Mouse (Mus musculus) adrenal gland, postnatal 14 days (tissue): ENCODE measurements around the gene Lat. TPM values are rescaled to one million over a fixed set of nuclear protein-coding genes. Genes with fewer than 3 reads are reported as not detected.
A peak's percentile ranks its signal among the peaks of the same experiment; 100 is the strongest.

Experiments
- DNase-seq: peaks from one replicate; pipeline ENCODE4 v3.0.0; 2021; ENCODE audit warnings: mixed read lengths
- total RNA-seq: library from RNA; stranded (reverse); gene quantifications from 2 replicates; pipeline ENCODE4 v1.2.3, GENCODE M21; 2021

The Lat gene
- total RNA-seq, 1 experiment from 2014 or later = 1.1 TPM

- peak; percentile 28 for DNase-seq
Measured at GRCm38 (mm10) chr7:126367636-126368035, 1.7 kb downstream of the Lat start.

GRCm38 (mm10) chr7:126363038-126363437 lies 6.3 kb downstream of the Lat start:
- DNase-seq = no peak

DNA sequence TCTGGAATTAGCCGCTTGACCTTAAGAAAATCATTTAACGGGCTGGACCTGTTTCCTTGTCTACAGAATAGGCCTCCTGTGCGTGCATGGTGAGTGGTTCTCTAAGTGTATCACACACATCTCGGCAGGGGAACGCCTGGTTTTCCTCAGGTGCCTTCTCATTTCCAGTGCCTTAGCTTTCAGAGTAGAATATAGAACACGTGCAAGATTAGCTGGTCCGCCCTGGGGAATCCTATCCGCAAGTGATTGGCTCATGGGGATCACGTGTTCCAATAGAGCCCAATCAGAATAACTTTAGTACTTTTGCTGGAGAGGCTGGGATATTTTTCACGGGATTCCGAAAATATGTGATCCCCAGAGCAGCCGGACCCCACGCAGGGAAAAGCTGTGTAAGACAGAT lies 10.3 kb downstream of the Lat start:
- no peak for DNase-seq

- DNase-seq = no peak
Measured at GRCm38 (mm10) chr7:126358413-126358812, 11.0 kb downstream of the Lat start.

- DNase-seq = no peak
Measured at GRCm38 (mm10) chr7:126357838-126358237, 11.5 kb downstream of the Lat start.

- DNase-seq = no peak
Measured at GRCm38 (mm10) chr7:126356793-126357591, 12.4 kb downstream of the Lat start.

GRCm38 (mm10) chr7:126355847-126356597 lies 13.3 kb downstream of the Lat start:
- DNase-seq = no peak

DNA sequence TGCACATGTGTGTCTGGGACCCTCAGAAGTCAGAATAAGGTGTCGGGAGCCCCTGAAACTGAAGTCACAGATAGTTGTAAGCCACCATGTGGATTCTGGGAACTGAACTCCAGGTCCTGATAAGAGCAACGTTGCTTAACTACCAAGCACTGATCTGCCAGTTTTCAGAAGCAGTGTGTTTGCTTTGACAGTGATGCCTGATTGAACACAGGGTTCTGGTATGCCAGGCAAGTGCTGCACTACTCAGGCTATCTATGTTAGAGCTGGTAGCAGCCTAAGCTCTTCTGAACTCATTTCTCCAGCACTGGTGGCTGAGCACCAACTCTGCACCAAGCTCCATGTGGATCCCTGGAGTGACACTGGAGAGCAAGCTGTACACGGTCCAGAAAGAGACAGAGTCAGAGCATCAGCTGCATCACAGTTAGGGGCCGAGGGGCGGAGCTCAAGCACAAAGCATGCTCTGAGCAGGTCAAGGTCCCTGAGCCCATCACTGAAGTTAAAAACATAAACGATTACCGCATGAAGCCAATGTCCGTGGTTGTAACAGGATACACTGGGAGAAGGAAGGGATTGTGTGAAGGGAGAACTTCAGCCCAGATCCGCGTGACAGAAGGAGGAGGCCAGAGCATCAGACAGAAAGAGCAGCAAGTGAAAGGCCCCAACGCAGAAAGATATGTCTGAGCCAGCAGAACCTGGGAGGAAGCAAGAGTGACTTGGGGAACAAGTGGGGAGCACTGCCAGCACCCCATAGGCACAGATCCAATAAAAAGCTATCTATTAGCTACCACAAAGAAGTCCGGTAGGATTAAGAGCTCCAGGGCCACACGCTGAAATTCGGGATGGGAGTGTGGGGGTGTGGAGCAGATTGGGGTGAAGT lies 14.4 kb downstream of the Lat start:
- DNase-seq = peak; percentile 30

- DNase-seq = no peak
Measured at GRCm38 (mm10) chr7:126353994-126354365, 15.4 kb downstream of the Lat start.

GRCm38 (mm10) chr7:126353251-126353993 lies 15.9 kb downstream of the Lat start:
- no peak for DNase-seq

GRCm38 (mm10) chr7:126351419-126351951 lies 17.9 kb downstream of the Lat start:
- DNase-seq = no peak

DNA sequence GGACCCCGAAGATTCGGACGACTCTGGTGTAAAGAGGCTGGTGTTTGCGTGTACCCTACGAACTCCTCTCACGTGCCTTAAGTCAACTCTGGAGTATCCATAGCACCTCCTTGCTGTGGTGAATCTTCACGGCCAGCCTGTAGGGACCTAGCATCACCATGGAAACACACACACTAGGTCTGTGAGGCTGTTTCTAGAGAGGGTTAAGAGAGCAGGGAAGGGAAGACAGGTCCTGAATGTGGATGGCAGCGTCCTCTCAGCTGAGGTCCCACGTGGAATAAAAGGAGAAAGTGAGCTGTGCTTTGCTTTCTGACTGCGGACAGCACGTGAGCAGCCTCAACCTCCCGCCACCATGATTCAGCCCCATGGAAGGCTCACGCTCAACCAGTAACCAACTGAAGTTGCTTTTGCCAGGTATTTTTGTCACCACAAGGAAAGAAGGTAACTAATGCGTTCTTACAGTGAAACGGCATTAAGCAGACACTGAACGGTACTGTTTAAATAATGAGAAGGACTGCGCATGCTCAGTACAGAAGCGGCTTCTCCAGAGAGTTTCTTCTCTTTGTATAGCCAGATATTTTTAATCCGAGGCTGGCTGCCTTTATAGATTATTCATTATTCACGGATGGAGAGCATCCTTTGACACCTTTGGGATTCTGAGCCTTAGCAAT lies 18.5 kb downstream of the Lat start:
- no peak for DNase-seq

DNA sequence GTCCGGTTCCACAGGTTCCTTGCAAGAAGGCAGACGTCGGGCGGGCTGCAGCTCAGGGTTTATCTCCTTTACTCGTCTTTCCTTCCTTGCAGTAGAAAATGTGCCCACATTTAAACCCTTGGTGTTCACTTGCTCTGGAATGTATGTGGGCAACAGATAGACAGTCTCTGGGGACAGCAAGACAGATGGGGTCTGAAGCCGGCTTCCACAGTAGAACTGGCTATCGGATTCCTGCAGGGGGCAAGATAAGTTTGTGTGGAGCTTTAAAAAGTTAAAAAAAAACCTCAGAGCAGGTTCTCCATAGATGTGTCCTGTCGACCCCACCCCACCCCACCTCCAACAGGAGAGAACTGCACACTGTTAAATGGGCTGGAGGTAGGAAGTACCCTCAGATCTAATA lies 21.1 kb downstream of the Lat start:
- DNase-seq = no peak

- DNase-seq = no peak
Measured at GRCm38 (mm10) chr7:126347098-126347497, 22.3 kb downstream of the Lat start.

DNA sequence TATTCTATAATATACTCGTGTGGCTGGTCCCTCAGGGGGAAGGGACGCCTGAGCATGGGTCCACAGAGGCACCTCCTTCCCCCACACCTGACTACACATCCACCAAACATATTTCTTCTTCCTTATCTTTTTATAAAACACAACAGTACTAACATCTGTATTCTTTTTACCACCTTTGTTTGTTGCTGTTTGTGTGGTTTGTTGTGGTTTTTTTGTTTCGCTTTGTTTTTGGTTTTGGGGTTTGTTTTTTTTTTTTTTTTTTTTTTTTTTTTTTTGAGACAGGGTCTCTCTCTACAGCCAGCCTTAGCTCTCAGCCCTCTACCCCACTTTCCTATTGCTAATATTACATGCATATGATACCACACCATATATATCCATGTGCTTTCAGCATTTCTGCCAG lies 23.4 kb downstream of the Lat start:
- no peak for DNase-seq

DNA sequence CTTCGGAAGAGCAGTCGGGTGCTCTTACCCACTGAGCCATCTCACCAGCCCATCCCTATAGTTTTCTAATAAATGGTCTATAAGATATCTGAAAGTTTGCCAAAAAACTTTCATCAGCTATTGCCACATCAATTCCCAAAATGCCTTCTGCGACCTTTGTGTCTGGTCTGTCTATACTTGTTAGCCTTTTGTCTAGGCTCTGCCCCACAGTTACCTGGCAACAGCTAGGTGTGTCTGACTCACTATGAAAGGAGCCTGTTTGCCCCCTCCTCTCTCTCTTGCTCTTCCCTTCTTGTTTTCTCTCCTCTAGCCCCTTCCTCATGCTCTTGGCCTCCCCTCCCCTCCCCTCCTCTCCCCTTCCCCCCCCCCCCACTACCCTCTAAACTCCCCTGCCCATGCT lies 23.8 kb downstream of the Lat start:
- no peak for DNase-seq

GRCm38 (mm10) chr7:126340896-126341295 lies 28.5 kb downstream of the Lat start:
- no peak for DNase-seq

DNA sequence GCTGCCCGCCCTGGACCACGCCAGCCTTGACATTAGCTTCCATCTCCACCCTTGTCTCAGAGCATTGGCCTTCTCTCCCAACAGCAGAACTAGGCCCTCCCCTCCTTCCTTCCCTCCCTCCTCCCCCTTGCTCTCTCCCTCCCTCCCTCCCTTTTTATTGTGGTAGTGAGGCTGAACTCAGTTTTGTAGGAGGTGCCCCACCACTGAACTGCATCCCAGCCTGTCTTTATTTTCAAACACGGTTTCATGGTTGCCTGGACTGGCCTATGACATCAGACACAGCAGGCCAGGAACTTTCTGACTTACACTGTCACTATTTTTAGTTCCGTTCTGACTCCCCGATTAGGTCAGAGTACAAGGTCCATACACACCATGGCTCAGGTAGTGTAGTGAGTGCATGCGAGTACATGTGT lies 29.2 kb downstream of the Lat start:
- no peak for DNase-seq

- DNase-seq = no peak
Measured at GRCm38 (mm10) chr7:126339521-126339971, 29.8 kb downstream of the Lat start.

- DNase-seq = no peak
Measured at GRCm38 (mm10) chr7:126338906-126339305, 30.5 kb downstream of the Lat start.

GRCm38 (mm10) chr7:126335556-126335955 lies 33.8 kb downstream of the Lat start:
- DNase-seq = no peak
